Mouse (Mus musculus) regulatory T cell (primary cell): Measurements from ENCODE around the gene Mief2.

Experiments used
- in situ Hi-C: fragments of 300-600 bp; cut with MboI, MseI; formaldehyde crosslinking; loops from one replicate; pipeline ENCODE4 v1.15.1; 2025; ENCODE audit warnings: high pct_unique_total_duplicates

Mief2 gene

GRCm38 (mm10) chr11:60728260-60728761 is at the start of gene Mief2:
Mief2 (plus strand) TSS chr11:60728398.
- in situ Hi-C loops, result no loop called here

DNA sequence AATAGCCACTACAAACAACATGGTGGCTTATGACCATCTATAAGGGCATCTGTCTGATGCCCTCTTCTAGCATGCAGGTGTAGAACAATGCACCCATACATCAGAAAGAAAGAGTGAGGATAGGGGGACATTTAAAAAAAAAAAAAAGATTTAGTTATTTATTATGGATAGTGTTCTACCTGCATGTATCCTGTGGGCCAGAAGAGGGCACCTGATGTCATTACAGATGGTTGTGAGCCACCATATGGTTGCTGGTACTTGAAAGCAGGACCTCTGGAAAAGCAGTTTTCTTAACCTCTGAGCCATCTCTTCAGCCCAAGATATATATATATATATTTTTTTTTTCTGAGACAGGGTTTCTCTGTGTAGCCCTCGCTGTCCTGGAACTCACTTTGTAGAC is 32.0 kb upstream of the Mief2 start:
- in situ Hi-C loops, result loop anchor here (5.0 kb wide), 1 partner anchor 81 kb away; the partner anchor contains the start of genes Smcr8 and Top3a

GRCm38 (mm10) chr11:60697561-60697960 is 30.6 kb upstream of the Mief2 start:
- in situ Hi-C loops, result loop anchor here (5.0 kb wide), 1 partner anchor 80 kb away; the partner anchor contains the start of genes Smcr8 and Top3a

DNA sequence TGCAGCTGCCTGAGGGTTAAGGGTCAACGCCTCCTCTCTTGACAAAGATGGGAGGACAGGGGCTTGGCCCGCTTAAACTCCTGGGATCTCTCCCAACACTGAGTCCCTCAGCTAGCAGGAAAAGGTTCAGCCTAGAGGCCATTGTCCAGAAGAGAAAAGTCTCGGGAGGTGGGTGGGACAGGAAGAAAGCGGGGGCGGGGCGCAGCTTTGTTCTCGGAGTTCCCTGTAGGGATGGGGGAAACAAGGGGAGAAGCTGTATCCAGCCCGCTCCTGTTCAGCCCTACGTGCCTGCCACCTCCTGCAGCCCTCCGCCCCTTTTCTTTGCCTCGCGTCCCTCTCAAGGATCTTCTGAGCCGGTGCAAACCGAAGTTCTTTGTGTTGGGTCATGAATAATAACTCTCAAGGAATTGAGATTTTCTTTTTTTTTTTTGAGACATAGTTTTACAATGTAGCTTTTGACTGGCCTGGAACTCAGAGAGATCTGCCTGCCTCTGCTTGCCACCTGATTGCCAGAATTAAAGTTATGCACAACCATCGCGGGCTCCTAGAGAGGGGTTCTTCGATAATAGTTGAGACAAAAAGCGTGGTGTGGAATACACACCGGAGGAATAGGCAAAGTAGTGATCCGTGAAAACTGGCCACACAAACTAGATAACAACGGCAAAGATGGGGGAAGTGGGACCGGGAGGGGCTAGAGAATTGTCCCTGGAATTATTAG is 29.2 kb upstream of the Mief2 start:
- in situ Hi-C loops, result loop anchor here (5.0 kb wide), 1 partner anchor 78 kb away; the partner anchor contains the start of genes Smcr8 and Top3a

- in situ Hi-C loops, result loop anchor here (5.0 kb wide), 1 partner anchor 78 kb away; the partner anchor contains the start of genes Smcr8 and Top3a
Observed at GRCm38 (mm10) chr11:60699524-60700075, 28.6 kb upstream of the Mief2 start, which contains the start of gene Llgl1. Llgl1 (plus strand) TSS chr11:60699723.

DNA sequence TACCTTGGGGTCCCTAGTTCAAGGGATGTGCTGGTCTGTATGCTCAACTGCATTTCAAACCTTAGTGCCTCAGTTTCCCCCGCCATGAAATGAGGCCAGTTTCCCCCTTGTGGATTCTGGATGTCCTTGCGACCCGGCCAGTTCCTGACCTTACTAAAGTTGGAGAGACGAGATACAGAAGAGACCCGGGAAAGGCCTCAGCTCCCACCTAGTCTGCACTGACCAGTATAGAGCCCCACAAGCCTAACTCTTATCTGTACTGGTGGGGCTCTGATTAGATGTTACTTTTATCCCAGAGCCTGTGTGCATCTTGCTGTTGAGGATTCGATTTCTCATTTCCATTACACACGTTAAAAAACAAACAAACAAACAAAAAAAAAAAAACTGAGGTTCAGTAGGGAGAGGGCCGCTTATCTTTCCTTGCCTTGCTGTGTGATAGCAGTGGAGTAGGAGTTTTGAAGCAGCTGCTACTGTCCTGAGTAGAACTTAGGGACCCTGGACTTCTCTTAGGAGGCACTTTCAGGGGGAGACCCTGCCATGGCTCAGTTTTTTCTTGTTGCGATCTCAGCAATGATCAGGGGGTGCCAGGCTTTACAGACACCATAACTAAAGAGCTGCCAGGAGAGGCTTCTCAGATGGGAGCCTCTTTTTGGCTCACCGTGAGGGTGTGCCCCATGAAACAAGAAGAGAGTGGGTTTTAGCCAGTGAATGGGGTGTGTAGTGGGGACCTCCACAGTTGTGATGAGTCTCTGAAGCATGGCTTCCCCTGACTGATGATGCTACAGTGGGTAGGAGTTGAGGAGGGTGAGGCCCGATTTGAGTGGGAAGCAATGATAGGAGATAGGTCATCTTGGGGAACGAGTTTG is 27.6 kb upstream of the Mief2 start:
- in situ Hi-C loops, result no loop called here

GRCm38 (mm10) chr11:60701611-60702010 is 26.6 kb upstream of the Mief2 start:
- in situ Hi-C loops, result no loop called here

GRCm38 (mm10) chr11:60703131-60703530 is 25.1 kb upstream of the Mief2 start:
- in situ Hi-C loops, result no loop called here

DNA sequence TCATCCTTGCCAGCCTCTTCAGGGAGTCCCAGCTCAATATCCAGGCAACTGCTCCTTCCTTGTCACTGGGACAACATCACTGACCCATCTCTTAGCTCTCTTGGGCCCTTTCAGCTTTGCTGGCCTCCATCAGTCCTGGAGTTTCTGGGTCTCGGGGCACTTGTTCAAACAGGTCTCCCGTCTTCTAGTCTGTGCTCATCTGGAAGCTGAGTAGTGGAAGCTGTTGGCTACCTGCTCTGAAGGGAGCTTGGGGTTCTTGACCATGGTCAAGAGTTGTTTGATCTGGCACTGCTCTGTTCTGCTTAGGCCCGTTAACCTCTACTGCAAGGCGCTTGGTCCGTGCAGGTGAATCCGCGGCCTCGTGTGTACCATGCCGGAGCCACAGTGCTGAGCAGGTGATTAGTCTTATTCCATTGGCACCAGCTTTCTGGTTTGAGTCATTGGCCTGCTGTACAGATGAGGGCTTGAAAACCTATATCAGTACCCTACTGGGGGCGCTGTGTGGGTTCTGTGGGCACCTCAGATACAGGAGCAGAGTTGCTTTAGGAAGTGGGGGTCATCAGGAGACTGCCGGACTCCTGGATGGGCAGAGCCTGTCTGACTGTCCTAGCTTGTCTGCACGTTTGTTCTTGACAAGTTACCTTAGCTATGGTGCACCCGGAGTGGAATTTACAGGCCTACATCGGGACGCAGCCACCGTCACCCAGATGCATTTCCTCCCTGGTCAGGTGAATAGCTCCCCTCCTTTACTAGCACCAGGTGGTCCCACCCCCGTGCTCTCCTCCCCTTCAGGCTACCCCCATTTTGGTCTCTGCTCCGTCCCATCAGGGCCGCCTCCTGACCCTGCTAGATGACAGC is 23.9 kb upstream of the Mief2 start:
- in situ Hi-C loops, result no loop called here

DNA sequence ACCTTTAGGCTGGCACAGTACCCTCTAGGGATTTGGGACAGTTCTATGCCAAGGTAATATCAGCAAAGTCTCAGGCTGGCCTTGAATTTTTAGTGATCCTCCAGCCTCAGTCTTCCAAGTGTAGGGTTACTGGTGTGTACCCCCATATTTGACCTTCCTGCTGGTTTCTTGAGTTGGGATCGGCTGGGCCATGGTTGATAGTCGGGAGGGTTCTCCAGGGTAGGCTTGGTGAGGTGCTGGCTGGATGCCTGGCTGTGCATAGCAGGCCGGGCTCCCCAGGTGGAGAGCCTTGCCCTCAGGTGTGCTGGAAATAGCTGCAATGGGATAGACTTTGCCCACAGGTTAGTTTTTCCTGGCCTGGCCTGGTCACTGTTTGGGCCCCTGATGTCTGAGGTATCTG is 22.9 kb upstream of the Mief2 start:
- in situ Hi-C loops, result no loop called here

- in situ Hi-C loops, result no loop called here
Observed at GRCm38 (mm10) chr11:60706076-60706475, 22.1 kb upstream of the Mief2 start.

DNA sequence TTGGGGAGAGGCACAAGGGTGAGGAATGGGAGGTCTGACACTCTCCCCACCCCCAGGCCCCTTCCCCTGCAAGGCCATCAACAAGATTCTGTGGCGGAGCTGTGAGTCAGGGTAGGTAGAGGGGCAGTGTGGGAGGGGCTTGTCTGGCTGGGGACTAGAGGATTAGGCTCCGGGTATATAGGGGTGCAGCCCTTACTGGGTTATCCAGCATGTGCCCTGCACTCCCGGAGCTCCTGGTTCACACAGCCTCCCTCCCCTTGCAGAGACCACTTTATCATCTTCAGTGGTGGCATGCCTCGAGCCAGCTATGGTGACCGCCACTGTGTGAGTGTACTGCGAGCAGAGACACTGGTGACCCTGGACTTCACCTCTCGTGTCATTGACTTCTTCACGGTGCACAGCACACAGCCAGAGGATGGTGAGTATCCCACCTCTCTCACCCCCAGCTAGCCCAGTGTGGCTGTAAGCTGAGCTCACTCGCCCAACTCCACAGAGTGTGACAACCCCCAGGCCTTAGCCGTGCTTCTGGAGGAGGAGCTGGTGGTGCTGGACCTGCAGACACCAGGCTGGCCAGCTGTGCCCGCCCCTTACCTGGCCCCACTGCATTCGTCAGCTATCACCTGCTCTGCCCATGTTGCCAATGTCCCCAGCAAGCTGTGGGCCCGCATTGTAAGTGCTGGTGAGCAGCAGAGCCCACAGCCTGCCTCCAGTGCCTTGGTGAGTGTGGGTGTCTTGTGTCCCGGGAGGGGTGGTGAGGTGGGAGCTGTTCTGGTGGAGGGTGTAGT is 21.3 kb upstream of the Mief2 start:
- in situ Hi-C loops, result no loop called here

- in situ Hi-C loops, result no loop called here
Observed at GRCm38 (mm10) chr11:60707672-60708071, 20.5 kb upstream of the Mief2 start.

DNA sequence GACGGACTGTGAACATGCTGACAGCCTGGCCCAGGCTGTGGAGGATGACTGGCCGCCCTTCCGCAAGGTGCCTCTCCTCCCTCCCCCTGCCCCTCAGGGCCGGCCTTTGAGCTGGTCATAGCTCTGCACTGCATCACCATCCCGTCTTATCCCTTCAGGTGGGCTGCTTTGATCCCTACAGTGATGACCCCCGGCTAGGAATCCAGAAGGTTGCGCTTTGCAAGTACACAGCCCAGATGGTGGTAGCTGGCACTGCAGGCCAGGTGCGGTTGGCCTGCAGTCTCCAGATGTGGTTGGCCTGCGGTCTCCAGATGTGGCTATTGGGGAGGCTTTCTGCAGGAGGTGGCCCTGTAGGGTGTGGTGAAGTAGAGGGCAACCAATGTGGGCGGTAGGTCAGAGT is 19.6 kb upstream of the Mief2 start:
- in situ Hi-C loops, result no loop called here

GRCm38 (mm10) chr11:60709481-60710465 is 18.4 kb upstream of the Mief2 start:
- in situ Hi-C loops, result no loop called here

- in situ Hi-C loops, result no loop called here
Observed at GRCm38 (mm10) chr11:60711218-60711617, 17.0 kb upstream of the Mief2 start.

- in situ Hi-C loops, result no loop called here
Observed at GRCm38 (mm10) chr11:60712040-60712439, 16.2 kb upstream of the Mief2 start.

GRCm38 (mm10) chr11:60712639-60713255 is 15.5 kb upstream of the Mief2 start:
- in situ Hi-C loops, result no loop called here
